Mouse (Mus musculus) thymus, postnatal 14 days (tissue): ENCODE data around the gene Fam133b.

Source experiments
- DNase-seq: peaks from one replicate; pipeline ENCODE4 v3.0.0; 2021

Fam133b gene

DNA sequence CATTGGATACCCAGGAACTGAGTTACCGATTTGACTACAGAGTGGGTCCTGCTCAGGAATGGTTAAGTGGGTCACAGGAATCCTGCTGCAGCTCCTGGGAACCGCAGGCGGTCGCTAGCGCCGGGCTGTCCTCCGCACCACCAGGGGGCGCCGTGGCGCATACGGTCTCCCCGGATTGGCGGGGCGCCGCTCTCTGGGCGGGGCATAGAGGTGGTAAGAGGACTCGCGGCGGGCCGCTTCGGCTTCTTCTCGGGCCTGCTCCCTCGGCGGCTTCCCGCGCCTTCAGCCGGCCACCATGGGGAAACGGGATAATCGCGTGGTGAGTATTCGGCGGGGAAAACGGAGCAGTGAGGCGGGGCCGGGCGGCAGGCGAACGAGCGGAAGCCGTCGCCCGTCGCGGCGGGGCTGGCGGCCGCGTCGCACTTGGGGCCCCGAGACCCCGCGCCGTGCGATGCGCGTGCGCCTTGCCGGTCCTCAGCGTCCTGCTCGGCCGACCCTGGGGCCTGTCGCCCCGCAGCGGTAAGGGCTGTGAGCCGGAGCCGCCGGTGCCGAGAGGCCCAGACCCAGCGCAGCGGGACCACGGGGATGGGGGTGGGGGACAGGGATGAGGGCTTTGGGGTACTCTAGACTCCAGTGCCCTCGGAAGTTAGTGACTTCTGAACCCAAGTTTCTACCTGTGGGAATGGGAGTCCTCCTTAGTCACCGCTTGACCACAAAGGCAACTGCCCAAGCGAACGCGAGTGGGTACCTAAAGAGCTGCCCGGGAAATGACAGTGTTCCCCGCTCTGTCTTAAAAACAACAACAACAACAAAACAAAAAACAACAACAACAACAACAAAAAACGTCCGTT, at the start of gene Fam133b:
Gene Fam133b, plus strand, starts transcription at position 205 of the 851 bp plus-strand sequence.
- peak; percentile 96 for DNase-seq

GRCm38 (mm10) chr5:3493968-3494367, 49.7 kb upstream of the Fam133b start:
- DNase-seq = no peak

- DNase-seq = no peak
Measured at GRCm38 (mm10) chr5:3494452-3495187, 49.0 kb upstream of the Fam133b start.

- peak; percentile 39 for DNase-seq
Measured at GRCm38 (mm10) chr5:3497505-3497925, 46.1 kb upstream of the Fam133b start.

DNA sequence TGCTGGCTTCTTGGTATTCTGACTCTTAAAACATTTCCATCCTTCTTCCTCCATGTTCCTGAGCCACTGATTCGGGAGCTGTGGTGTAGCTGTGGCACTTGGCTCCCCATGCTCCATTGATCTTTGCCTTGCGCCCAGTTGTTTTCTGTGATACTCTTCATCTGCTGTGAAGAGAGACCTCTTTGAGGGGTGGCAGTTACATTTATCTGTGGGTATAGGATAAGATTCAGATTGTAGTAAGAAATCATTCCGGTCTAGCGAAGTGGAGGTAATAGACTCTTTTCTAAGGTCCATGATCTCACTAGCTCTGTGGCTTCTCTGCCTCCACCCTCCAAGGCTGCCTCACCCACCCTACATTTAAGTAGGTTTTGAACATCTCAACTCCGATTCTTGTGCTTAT, 43.3 kb upstream of the Fam133b start:
- no peak for DNase-seq

DNA sequence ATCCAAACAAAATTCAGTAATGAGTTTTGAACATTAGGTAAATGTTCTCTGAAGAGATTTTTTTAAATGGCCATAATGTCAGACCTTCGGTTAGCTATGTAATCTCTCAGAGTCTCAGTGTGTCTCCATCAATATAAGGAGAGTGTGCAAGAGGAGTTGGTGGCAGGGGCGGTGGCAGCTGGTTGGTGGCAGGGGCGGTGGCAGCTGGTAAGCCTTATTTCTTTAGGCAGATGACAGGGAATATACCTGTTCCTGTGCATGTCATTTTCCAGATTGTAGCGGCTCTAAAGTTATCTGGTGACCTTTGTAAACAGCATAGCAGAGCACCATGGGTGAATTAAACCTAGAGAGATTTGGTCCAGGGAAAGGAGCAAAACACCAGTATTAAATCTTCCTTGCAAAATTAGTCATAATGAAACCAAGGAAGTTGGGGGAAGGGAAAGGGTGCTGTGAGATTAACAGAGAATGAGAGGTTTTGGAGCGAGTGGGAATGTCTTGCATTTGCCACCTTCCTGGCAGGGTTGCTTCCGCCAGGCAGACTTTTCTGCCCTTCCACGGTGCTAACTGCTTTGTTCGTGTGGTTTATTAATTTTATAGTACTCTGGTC, 42.6 kb upstream of the Fam133b start:
- no peak for DNase-seq

- no peak for DNase-seq
Measured at GRCm38 (mm10) chr5:3501564-3502001, 42.0 kb upstream of the Fam133b start.

DNA sequence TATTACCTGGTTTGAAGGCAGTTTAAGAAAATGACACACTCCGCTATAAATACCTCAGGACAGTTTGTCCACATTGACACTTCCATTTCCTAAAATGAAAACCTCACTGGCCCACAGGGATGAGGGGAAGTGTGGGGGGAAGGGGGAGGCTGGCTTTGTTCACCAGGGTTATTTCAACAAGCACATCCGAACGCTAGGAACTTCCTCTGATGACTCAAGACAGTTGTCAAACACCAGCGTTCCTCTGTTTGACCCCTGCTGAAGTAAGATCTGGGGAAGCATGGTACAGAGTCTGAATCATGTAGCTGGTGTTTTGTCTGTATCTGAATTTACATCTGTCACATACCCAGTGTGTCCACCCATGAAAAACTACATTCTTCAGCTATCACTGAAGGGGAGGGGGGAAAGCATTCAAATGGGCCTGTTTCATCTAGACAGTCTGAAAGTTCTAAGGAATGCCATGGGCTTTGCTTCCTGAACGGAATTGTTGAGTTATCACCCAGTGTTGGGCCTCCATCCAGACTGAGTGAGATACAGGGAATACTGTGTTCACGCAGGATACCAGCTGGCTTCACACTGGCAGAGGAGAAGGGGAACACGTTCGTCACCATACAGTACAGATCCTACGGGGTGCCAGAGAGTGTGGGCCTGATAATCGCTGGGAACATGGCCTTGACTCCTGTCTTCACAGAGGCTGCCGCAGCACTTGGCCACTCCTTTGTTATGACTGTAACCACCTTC, 40.9 kb upstream of the Fam133b start:
- peak; percentile 33 for DNase-seq

DNA sequence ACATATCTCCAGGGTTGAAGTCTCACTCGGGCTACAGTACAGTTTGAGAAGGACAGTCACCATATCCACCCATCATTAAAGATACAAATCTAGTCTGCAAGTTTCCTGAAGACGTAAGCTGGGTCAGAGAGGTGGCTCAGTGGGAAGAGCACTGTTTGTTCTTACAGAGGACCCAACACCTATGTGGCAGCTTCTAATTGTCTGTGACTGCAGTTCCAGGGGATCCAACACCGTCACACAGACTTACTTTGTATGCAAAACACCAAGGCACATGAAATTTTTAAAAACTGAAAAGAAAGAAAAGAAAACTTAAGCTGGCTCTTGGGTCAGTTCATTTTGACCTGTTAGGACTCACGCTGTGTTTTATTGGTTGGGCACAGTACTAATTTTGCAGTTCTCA, 40.3 kb upstream of the Fam133b start:
- no peak for DNase-seq

GRCm38 (mm10) chr5:3503836-3504323, 39.8 kb upstream of the Fam133b start:
- no peak for DNase-seq

DNA sequence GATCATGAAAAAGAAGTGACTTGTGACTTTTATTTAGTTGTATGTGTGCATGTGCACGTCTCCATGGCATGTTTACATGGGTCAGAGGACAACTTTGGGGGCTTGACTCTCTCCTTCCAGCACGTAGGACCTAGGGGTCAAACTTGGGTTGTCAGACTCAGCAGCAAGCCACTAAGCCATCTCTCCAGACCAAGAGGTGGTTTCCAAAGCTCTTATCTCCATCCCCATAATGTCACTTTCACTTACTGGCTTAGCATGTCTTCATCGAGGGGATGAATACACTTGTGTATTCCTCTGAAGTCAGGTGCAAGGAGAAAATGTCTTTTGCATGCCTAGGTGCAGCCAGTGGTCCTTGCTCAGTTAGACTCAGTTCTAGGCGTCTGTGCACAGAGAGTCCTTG, 39.2 kb upstream of the Fam133b start:
- no peak for DNase-seq

DNA sequence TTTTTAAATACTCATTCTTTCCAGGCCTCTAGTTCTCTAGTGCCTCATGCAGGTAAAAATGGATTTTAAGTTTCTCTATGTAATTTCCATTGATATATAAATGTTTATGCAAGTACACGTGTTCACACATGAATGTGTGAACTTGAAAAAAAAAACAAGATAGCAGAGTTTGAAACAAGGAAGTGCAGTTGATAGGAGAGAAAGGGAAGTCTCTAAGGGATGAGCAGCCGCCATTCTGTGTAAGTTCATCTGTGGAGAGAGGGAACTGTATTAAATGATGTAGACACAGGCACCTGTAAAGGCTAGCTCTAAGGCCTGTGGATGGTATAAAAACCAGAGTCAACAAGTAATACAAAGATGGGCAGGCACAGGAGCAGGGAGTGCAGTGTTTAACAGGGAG, 38.1 kb upstream of the Fam133b start:
- no peak for DNase-seq

- DNase-seq = no peak
Measured at GRCm38 (mm10) chr5:3508480-3509381, 34.9 kb upstream of the Fam133b start.

GRCm38 (mm10) chr5:3509503-3509902, 34.1 kb upstream of the Fam133b start:
- no peak for DNase-seq

- DNase-seq = no peak
Measured at GRCm38 (mm10) chr5:3511097-3511795, 32.4 kb upstream of the Fam133b start.

- DNase-seq = peak; percentile 46
Measured at GRCm38 (mm10) chr5:3512584-3512983, 31.0 kb upstream of the Fam133b start.

GRCm38 (mm10) chr5:3514901-3515311, 28.7 kb upstream of the Fam133b start:
- DNase-seq = no peak

DNA sequence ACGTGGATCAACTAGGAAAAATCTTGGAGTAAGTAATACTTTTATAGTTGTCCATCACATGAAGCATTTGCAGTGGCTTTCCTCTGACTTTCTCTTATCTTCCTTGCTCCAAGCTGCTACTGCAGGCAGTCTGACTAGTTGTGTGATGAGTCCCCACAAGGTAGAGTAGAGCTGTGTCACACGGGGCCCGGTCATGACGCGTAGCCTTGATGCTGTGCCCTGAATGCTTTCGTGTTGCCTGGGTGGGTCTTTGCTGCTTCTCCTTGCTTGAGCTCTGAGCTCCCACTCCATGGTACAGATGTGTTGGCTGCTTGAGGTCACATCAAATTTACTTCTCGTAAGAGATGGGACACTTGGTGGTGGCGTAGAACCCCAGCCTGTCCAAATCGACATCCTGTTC, 28.2 kb upstream of the Fam133b start:
- DNase-seq = no peak

- DNase-seq = peak; percentile 34
Measured at GRCm38 (mm10) chr5:3516481-3517075, 27.1 kb upstream of the Fam133b start.
